Mouse (Mus musculus) ES-Bruce4 (cell line): ENCODE data around the gene Dop1a. TPM values are rescaled to one million over a fixed set of nuclear protein-coding genes. Genes with fewer than 3 reads are reported as not detected.
"Not testable (repeated sequence)": the region's sequence is repeated elsewhere in the genome, so short reads cannot be mapped to it uniquely, and the experiment has no call there.

ENCODE experiments used
- H3K27ac ChIP-seq: 2 replicates; pipeline ENCODE4 v1.5.1; 2012; ENCODE audit warnings: low read length, inconsistent platforms; ENCODE audit not compliant: insufficient read depth
- H3K27me3 ChIP-seq: 2 replicates; pipeline ENCODE4 v1.6.1; 2012; ENCODE audit warnings: mild to moderate bottlenecking, low read length, inconsistent platforms; ENCODE audit not compliant: control insufficient read depth, poor library complexity, insufficient read depth, severe bottlenecking
- H3K36me3 ChIP-seq: 2 replicates; pipeline ENCODE4 v1.6.1; 2012; ENCODE audit warnings: inconsistent platforms, mild to moderate bottlenecking, low read length, moderate library complexity; ENCODE audit not compliant: control insufficient read depth, poor library complexity, insufficient read depth, severe bottlenecking
- H3K4me1 ChIP-seq: one replicate; pipeline ENCODE4 v1.8.1; 2011; ENCODE audit warnings: low read length; ENCODE audit not compliant: control insufficient read depth, insufficient read depth
- H3K4me3 ChIP-seq: 2 replicates; pipeline ENCODE4 v1.5.1; 2011; ENCODE audit warnings: low read depth, mild to moderate bottlenecking, low read length
- H3K9ac ChIP-seq: 2 replicates; pipeline ENCODE4 v1.6.1; 2012; ENCODE audit warnings: low read depth, mild to moderate bottlenecking, inconsistent platforms; ENCODE audit not compliant: poor library complexity, severe bottlenecking
- H3K9me3 ChIP-seq: replicated peaks from 2 replicates; pipeline ENCODE4 v1.6.1; 2012; ENCODE audit warnings: mild to moderate bottlenecking, low read length, inconsistent platforms; ENCODE audit not compliant: control insufficient read depth, poor library complexity, insufficient read depth, severe bottlenecking
- CTCF ChIP-seq: IDR thresholded peaks from one replicate; pipeline ENCODE4 v1.8.1; 2011; ENCODE audit warnings: low read depth, low read length
- EP300 ChIP-seq: IDR thresholded peaks from 2 replicates; pipeline ENCODE4 v1.6.1; 2011; ENCODE audit warnings: low read depth, low read length; ENCODE audit not compliant: insufficient read depth
- POLR2A ChIP-seq: IDR thresholded peaks from one replicate; pipeline ENCODE4 v1.8.1; 2011; ENCODE audit warnings: low read length; ENCODE audit not compliant: insufficient read depth
- polyA plus RNA-seq: library from polyadenylated mRNA; stranded (reverse); fragments of >200 nt; gene quantifications from 2 replicates; pipeline ENCODE4 v1.2.4, GENCODE M21; 2011; ENCODE audit warnings: low read depth; ENCODE audit not compliant: missing spikeins, insufficient read depth, insufficient read length

Gene Dop1a
- polyA plus RNA-seq, 1 experiment = 17.3 TPM

- TF ChIP-seq EP300 (no peak), CTCF (no peak), POLR2A (no peak)
- no peak overlapping the region for H3K4me3 ChIP-seq
- no peaks in the 10 kb centered on the region for H3K36me3 ChIP-seq
- H3K9me3 ChIP-seq = no peaks in the 10 kb centered on the region
- no peaks in the 10 kb centered on the region for H3K4me1 ChIP-seq
- H3K27ac ChIP-seq = no peak overlapping the region
- no peaks in the 10 kb centered on the region for H3K27me3 ChIP-seq
- no peak overlapping the region for H3K9ac ChIP-seq
Measured at GRCm38 (mm10) chr9:86592676-86593668, 126.0 kb downstream of the Dop1a start.

DNA sequence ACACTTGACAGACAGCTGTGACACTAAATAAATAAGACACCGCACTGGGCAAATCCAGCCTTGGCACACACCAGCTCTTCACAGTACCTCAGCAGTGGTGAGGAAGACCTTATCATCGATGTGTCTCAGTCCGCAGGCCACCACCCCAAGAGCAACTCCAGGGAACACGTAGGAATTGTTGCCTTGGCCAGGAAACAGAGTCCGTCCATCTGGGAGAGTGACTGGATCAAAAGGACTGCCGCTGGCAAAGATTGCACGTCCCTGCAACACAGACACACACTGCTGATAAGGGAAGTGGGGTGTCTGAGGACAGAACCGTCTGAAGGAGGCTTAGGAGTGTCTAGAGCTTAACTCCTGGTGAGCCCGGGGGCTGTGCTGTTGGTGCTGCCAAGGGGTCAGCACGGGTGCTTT, 127.4 kb downstream of the Dop1a start:
- not testable (repeated sequence) for H3K4me3 ChIP-seq, H3K27ac ChIP-seq, H3K9ac ChIP-seq, H3K4me1 ChIP-seq, H3K9me3 ChIP-seq, H3K36me3 ChIP-seq, H3K27me3 ChIP-seq

DNA sequence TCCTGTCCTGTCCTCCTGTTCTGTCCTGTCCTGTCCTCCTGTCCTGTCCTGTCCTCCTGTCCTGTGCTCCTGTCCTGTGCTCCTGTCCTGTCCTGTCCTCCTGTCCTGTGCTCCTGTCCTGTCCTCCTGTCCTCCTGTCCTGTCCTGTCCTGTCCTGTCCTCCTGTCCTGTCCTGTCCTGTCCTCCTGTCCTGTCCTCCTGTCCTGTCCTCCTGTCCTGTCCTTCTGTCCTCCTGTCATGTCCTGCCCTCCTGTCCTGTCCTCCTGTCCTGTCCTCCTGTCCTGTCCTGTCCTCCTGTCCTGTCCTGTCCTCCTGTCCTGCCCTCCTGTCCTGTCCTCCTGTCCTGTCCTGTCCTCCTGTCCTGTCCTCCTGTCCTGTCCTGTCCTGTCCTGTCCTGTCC, 130.0 kb downstream of the Dop1a start:
- not testable (repeated sequence) for H3K9ac ChIP-seq, H3K4me1 ChIP-seq, H3K36me3 ChIP-seq, H3K27ac ChIP-seq, H3K27me3 ChIP-seq, H3K9me3 ChIP-seq, H3K4me3 ChIP-seq

GRCm38 (mm10) chr9:86599723-86600303, 132.9 kb downstream of the Dop1a start:
- Histone ChIP-seq H3K4me1 (no peaks in the 10 kb centered on the region), H3K4me3 (no peak overlapping the region), H3K36me3 (no peaks in the 10 kb centered on the region), H3K27me3 (no peaks in the 10 kb centered on the region), H3K27ac (no peak overlapping the region), H3K9ac (no peak overlapping the region), H3K9me3 (no peaks in the 10 kb centered on the region)
- no peak for TF ChIP-seq CTCF

Other genes with a start within 250 kb of the Dop1a start
- gene Ube2cbp, start 2.2 kb upstream of the Dop1a start, polyA plus RNA-seq = 1.6 and 2.2 TPM in 2 replicates
- 28.1 and 34.3 TPM in 2 replicates for gene Pgm3, start 104.7 kb downstream of the Dop1a start, polyA plus RNA-seq
- 6.9 and 7.4 TPM in 2 replicates for gene Rwdd2a, start 104.8 kb downstream of the Dop1a start, polyA plus RNA-seq
- 24.4 and 25.2 TPM in 2 replicates for gene Me1, start 228.8 kb downstream of the Dop1a start, polyA plus RNA-seq